Comparison of ENCODE assay signal across 18 mouse cellular contexts in genomic region chr5:62473412-62473811, GRCm38 (mm10).
DNase-seq lines count a peak whose midpoint lies in the region; TF ChIP-seq lines count a peak whose summit lies in the region.
"Had no signal": no experiment of that assay in that cellular context is flagged by ENCODE, and none has a peak within 500 bp of the region (broad histone marks: within the 10 kb centered on the region; RNA-seq: fewer than 3 reads in every experiment).

No protein-coding gene starts in this region.

- in situ Hi-C loops in CH12.LX (cut with MboI; ENCODE audit: low pct_ligation_motif_present, low pct_unique_long_range_greater_than_20kb, low sequenced_read_pairs), result no loop called here

- H3K36me3 ChIP-seq in CH12.LX (replicated peaks in 1 of 2; ENCODE audit: control insufficient read depth in 1 of 2, insufficient read depth in 1 of 2, low read length in 1 of 2), result no peaks in the 10 kb centered on the region
- H3K36me3 ChIP-seq: embryonic facial prominence, embryonic 10.5 days; embryonic facial prominence, embryonic 12.5 days; forebrain, embryonic 15.5 days had no signal

- H3K4me1 ChIP-seq in CH12.LX (ENCODE audit: control insufficient read depth in 1 of 2, insufficient read depth in 2 of 2), result peaks cover 0 to 12% of the 10 kb centered on the region in 2 experiments; a peak in 2 of 4 replicates
- H3K4me1 ChIP-seq: embryonic facial prominence, embryonic 10.5 days; embryonic facial prominence, embryonic 12.5 days; forebrain, embryonic 13.5 days; forebrain, embryonic 15.5 days had no signal

- no peaks in the 10 kb centered on the region for H3K79me2 ChIP-seq in CH12.LX (replicated peaks; ENCODE audit: control insufficient read depth, extremely low read depth, insufficient read depth, poor library complexity, severe bottlenecking)

- TF ChIP-seq POLR2A in CH12.LX (IDR thresholded peaks at IDR 0.05; ENCODE audit: low read depth, low read length), result no peak

- DNase-seq in A20 (ENCODE audit: low read depth, low spot score) (peak; percentile 73), CH12.LX (ENCODE audit: extremely low read depth) (peak; percentile 64)
- peak; percentile 2 for DNase-seq in induced T-regulatory cell, adult 2 months (ENCODE audit: low read depth)
- no peak for DNase-seq in cerebellum, adult 9-11 months
- no peak for DNase-seq in yolk sac, embryonic 10.5 days (ENCODE audit: low spot score)
- DNase-seq: adrenal gland, adult 2 months; adrenal gland, postnatal 10 days; adrenal gland, postnatal 36 days; cerebellum, adult 11 months; cerebellum, adult 18-20 months; cerebellum, adult 8-10 months; cerebellum, postnatal 10 days; cerebellum, postnatal 25 days; forebrain, postnatal 0 days had no signal

- H3K4me3 ChIP-seq in CH12.LX (replicated peaks in 1 of 3; ENCODE audit: low read depth in 2 of 3, low read length in 2 of 3, poor library complexity in 1 of 3), result no peak overlapping the region
- H3K4me3 ChIP-seq: embryonic facial prominence, embryonic 10.5 days; embryonic facial prominence, embryonic 12.5 days; forebrain, embryonic 13.5 days; forebrain, embryonic 15.5 days had no signal

- peak; percentile 96 for TF ChIP-seq EP300 in CH12.LX (IDR thresholded peaks at IDR 0.05; ENCODE audit: low read length)

- TF ChIP-seq RAD21 in CH12.LX (IDR thresholded peaks at IDR 0.05; ENCODE audit: low read depth, low read length), result no peak

- no peak overlapping the region; the same call in 1 of the 2 replicates for H3K27ac ChIP-seq in CH12.LX (ENCODE audit: insufficient read depth, low read depth)
- H3K27ac ChIP-seq: embryonic facial prominence, embryonic 10.5 days; embryonic facial prominence, embryonic 12.5 days; forebrain, embryonic 13.5 days; forebrain, embryonic 15.5 days had no signal

- no peaks in the 10 kb centered on the region for H3K27me3 ChIP-seq in CH12.LX (replicated peaks)
- H3K27me3 ChIP-seq: embryonic facial prominence, embryonic 12.5 days; forebrain, embryonic 13.5 days; forebrain, embryonic 15.5 days had no signal

- peak overlapping the region; percentile 82 for H3K4me2 ChIP-seq in CH12.LX (ENCODE audit: insufficient read depth, low read depth, poor library complexity, severe bottlenecking)
- H3K4me2 ChIP-seq: embryonic facial prominence, embryonic 12.5 days; forebrain, embryonic 13.5 days; forebrain, embryonic 15.5 days had no signal

- dilution Hi-C loops in CH12.LX (cut with MboI; ENCODE audit: extremely low pct_ligation_motif_present, extremely low pct_unique_long_range_greater_than_20kb, low sequenced_read_pairs), result no loop called here

- no peak overlapping the region for H3K9ac ChIP-seq in CH12.LX (ENCODE audit: insufficient read depth, low read depth)
- H3K9ac ChIP-seq: embryonic facial prominence, embryonic 12.5 days; forebrain, embryonic 13.5 days; forebrain, embryonic 15.5 days; forebrain, postnatal 0 days had no signal

- TF ChIP-seq CTCF in CH12.LX (conservative IDR thresholded peaks at IDR 0.05 in 1 of 2, IDR thresholded peaks at IDR 0.05 in 1 of 2; ENCODE audit: low read depth in 2 of 2, low read length in 2 of 2), result no peak

- no peaks in the 10 kb centered on the region for H3K9me3 ChIP-seq in CH12.LX (replicated peaks; ENCODE audit: low read length)
- H3K9me3 ChIP-seq: embryonic facial prominence, embryonic 10.5 days; embryonic facial prominence, embryonic 12.5 days; forebrain, embryonic 13.5 days; forebrain, embryonic 15.5 days had no signal

TF ChIP-seq in CH12.LX, 34 proteins besides CTCF, POLR2A, EP300 and RAD21:
- no peak for TF ChIP-seq NRF1 (IDR thresholded peaks at IDR 0.05; ENCODE audit: low read depth, low read length)
- TF ChIP-seq GABPA (IDR thresholded peaks at IDR 0.05; ENCODE audit: insufficient replicate concordance, low read depth, low read length), result no peak
- TF ChIP-seq USF1 (IDR thresholded peaks at IDR 0.05; ENCODE audit: low read depth, low read length), result no peak
- peak; percentile 66; the same call in 1 of the 2 replicates for TF ChIP-seq MAFK (IDR thresholded peaks at IDR 0.05; ENCODE audit: insufficient replicate concordance, low read length)
- no peak for TF ChIP-seq E2F4 (IDR thresholded peaks at IDR 0.05; ENCODE audit: insufficient replicate concordance, low read depth, low read length)
- peak; percentile 89 for TF ChIP-seq JUND (conservative IDR thresholded peaks at IDR 0.05; ENCODE audit: low read depth, low read length)
- peak; percentile 89 for TF ChIP-seq IRF4 (IDR thresholded peaks at IDR 0.05; ENCODE audit: low read depth, low read length)
- TF ChIP-seq ELF1 (IDR thresholded peaks at IDR 0.05; ENCODE audit: low read depth, low read length), result no peak
- TF ChIP-seq ZC3H11A (IDR thresholded peaks at IDR 0.05; ENCODE audit: low read depth, low read length), result no peak
- TF ChIP-seq MAZ (IDR thresholded peaks at IDR 0.05; ENCODE audit: low read depth, low read length), result no peak
- no peak for TF ChIP-seq POLR2AphosphoS2 (IDR thresholded peaks at IDR 0.05; ENCODE audit: low read depth, low read length)
- peak; percentile 90 for TF ChIP-seq MEF2A (IDR thresholded peaks at IDR 0.05; ENCODE audit: borderline replicate concordance, low read depth, low read length)
- no peak for TF ChIP-seq KAT2A (IDR thresholded peaks at IDR 0.05; ENCODE audit: insufficient replicate concordance, low read length)
- peak; percentile 52; the same call in 1 of the 2 replicates for TF ChIP-seq RCOR1 (conservative IDR thresholded peaks at IDR 0.05; ENCODE audit: low read depth, low read length)
- TF ChIP-seq CHD2 (IDR thresholded peaks at IDR 0.05; ENCODE audit: low read length), result peak; percentile 39; the same call in 1 of the 2 replicates
- TF ChIP-seq SIN3A (IDR thresholded peaks at IDR 0.05; ENCODE audit: low read length), result no peak
- no peak for TF ChIP-seq ZMIZ1 (IDR thresholded peaks at IDR 0.05; ENCODE audit: low read depth, low read length)
- peak; percentile 81 for TF ChIP-seq BHLHE40 (IDR thresholded peaks at IDR 0.05; ENCODE audit: low read depth, low read length)
- TF ChIP-seq PAX5 (IDR thresholded peaks at IDR 0.05; ENCODE audit: low read length), result no peak
- no peak for TF ChIP-seq USF2 (conservative IDR thresholded peaks at IDR 0.05; ENCODE audit: low read depth, low read length)
- peak; percentile 50; the same call in 1 of the 2 replicates for TF ChIP-seq ETS1 (conservative IDR thresholded peaks at IDR 0.05; ENCODE audit: low read depth, low read length)
- peak; percentile 84 for TF ChIP-seq JUN (IDR thresholded peaks at IDR 0.05; ENCODE audit: insufficient read depth, low read depth, low read length)
- no peak for TF ChIP-seq MXI1 (IDR thresholded peaks at IDR 0.05; ENCODE audit: low read depth, low read length)
- TF ChIP-seq CHD1 (IDR thresholded peaks at IDR 0.05; ENCODE audit: low read depth, low read length), result no peak
- peak; percentile 82 for TF ChIP-seq TCF12 (IDR thresholded peaks at IDR 0.05; ENCODE audit: low read depth, low read length)
- no peak for TF ChIP-seq UBTF (IDR thresholded peaks at IDR 0.05; ENCODE audit: low read depth, low read length)
- TF ChIP-seq TBP (conservative IDR thresholded peaks at IDR 0.05; ENCODE audit: low read depth, low read length), result no peak
- no peak for TF ChIP-seq HCFC1 (IDR thresholded peaks at IDR 0.05; ENCODE audit: low read depth, low read length)

Comparison
In these comparisons a context has a peak if more than half of its experiments do, and no peak if none do; other contexts are left out.
1. DNase-seq: peak in A20 (single experiment), CH12.LX (single experiment) and induced T-regulatory cell, adult 2 months (single experiment); none in cerebellum, adult 9-11 months (single experiment) and yolk sac, embryonic 10.5 days (single experiment).